Mouse (Mus musculus) ES-Bruce4 (cell line): ENCODE data around the gene Rsph1.

Experiments used
- CTCF ChIP-seq: IDR thresholded peaks from one replicate; pipeline ENCODE4 v1.8.1; 2011; ENCODE audit warnings: low read depth, low read length
- POLR2A ChIP-seq: IDR thresholded peaks from one replicate; pipeline ENCODE4 v1.8.1; 2011; ENCODE audit warnings: low read length; ENCODE audit not compliant: insufficient read depth

DNA sequence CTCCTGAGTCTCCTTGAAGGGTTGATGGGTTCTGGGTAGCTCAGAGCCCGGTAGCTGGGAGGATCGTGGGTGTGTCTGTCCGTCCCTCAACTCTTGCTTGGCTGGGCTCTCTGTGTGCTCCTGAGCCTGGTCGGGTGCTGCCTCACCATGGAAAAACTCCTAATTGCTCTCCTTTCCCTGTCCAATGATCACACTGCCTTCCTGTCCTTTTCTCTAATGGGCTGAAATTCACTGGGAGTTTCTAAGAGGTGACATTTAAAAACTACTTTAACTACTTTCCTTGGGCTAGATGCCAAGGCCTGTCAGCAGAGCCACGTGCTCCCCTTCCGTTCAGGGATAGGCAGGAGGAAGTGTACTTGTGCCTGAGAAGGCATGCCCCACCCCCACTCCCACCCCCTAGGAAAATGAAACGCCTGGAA is 20.3 kb upstream of the Rsph1 start:
- TF ChIP-seq POLR2A: no peak
- no peak for TF ChIP-seq CTCF
